In genomic region chr16:14143298-14143697, GRCm38 (mm10) we compare ENCODE assay signal across 15 mouse cellular contexts. TPM values are rescaled to one million over a fixed set of nuclear protein-coding genes. Genes with fewer than 3 reads are reported as not detected.
DNase-seq lines count a peak whose midpoint lies in the region; TF ChIP-seq lines count a peak whose summit lies in the region.
"Had no signal": no experiment of that assay in that cellular context is flagged by ENCODE, and none has a peak within 500 bp of the region (broad histone marks: within the 10 kb centered on the region; RNA-seq: fewer than 3 reads in every experiment).

No protein-coding gene starts in this region.

- H3K4me3 ChIP-seq in liver, adult 2 months (ENCODE audit: insufficient read depth, low read depth, low read length) = no peak overlapping the region

- no peak overlapping the region for H3K27ac ChIP-seq in liver, adult 2 months (replicated peaks; ENCODE audit: insufficient read depth, low read depth, low read length)

- peaks cover 11% of the 10 kb centered on the region for H3K4me1 ChIP-seq in liver, adult 2 months (ENCODE audit: control insufficient read depth, insufficient read depth, low read length)

- H3K27me3 ChIP-seq in liver, adult 2 months (ENCODE audit: control insufficient read depth, insufficient read depth, low read length) = no peaks in the 10 kb centered on the region
- H3K27me3 ChIP-seq: CH12.LX, Patski had no signal

- peaks cover 67% of the 10 kb centered on the region for H3K36me3 ChIP-seq in liver, adult 2 months (ENCODE audit: control insufficient read depth, insufficient read depth, low read length)

- no peak for TF ChIP-seq POLR2A in liver, adult 2 months (IDR thresholded peaks at IDR 0.05; ENCODE audit: extremely low read depth, insufficient read depth, low read length)

- DNase-seq in liver, adult 2 months (ENCODE audit: extremely low read depth, low read depth, low spot score) = peak; percentile 96
- DNase-seq in liver = no peak
- DNase-seq: adrenal gland, adult 2 months; adrenal gland, adult 8-10 months; adrenal gland, postnatal 10 days; adrenal gland, postnatal 14 days; adrenal gland, postnatal 25 days; adrenal gland, postnatal 36 days; B cell, adult 2 months; cerebellum, adult 11 months; cerebellum, adult 11-12 months; cerebellum, adult 18-20 months; cerebellum, adult 2 months had no signal

- no peak overlapping the region for H3K9ac ChIP-seq in liver, adult 2 months (ENCODE audit: low read depth, low read length)

- TF ChIP-seq CTCF in liver, adult 2 months (IDR thresholded peaks at IDR 0.05; ENCODE audit: low read depth, low read length) = no peak

- 17% methylated on average over 3 of the region's 3 CpGs for WGBS in liver, adult 2 months

- no peaks in the 10 kb centered on the region; the same call in 1 of the 2 replicates for H3K79me2 ChIP-seq in liver, adult 2 months (ENCODE audit: control insufficient read depth, insufficient read depth, low read length)

RNA-seq across cellular contexts. Expression of gene Nde1, which starts 19.8 kb away (rescaled TPM):
- total RNA-seq in liver, adult 2 months (2014; rRNA removed) = 9.4 and 12.3 TPM in 2 replicates
- polyA plus RNA-seq in liver, adult 2 months (2012; rRNA removed) = 14.4 and 14.5 TPM in 2 replicates

RNA-seq across cellular contexts. Expression of gene Marf1, which starts 19.9 kb away (rescaled TPM):
- 26.4 and 36.2 TPM in 2 replicates for total RNA-seq in liver, adult 2 months (2014; rRNA removed)
- 10.7 and 11.3 TPM in 2 replicates for polyA plus RNA-seq in liver, adult 2 months (2012; rRNA removed)
